Mouse (Mus musculus): ENCODE measurements around the gene Chpt1.
"Not testable (repeated sequence)": the region's sequence is repeated elsewhere in the genome, so short reads cannot be mapped to it uniquely, and the experiment has no call there.

Gene Chpt1

GRCm38 (mm10) chr10:88496864-88497564 lies 6.9 kb downstream of the Chpt1 start:
- in situ Hi-C loops (cut with MboI; ENCODE audit: unreplicated experiment in 2 of 2), result no loop called here

GRCm38 (mm10) chr10:88494959-88495587 lies 8.8 kb downstream of the Chpt1 start:
- in situ Hi-C loops (cut with MboI; ENCODE audit: unreplicated experiment in 2 of 2), result loop anchor here in 1 of 2 experiments (5.0 kb wide), 1 partner anchor 53 kb away; no protein-coding TSS in a partner anchor

- in situ Hi-C loops (cut with MboI; ENCODE audit: unreplicated experiment in 2 of 2), result loop anchor here in 1 of 2 experiments (5.0 kb wide), 1 partner anchor 50 kb away; no protein-coding TSS in a partner anchor
Measured at GRCm38 (mm10) chr10:88492658-88493057, 11.2 kb downstream of the Chpt1 start.

DNA sequence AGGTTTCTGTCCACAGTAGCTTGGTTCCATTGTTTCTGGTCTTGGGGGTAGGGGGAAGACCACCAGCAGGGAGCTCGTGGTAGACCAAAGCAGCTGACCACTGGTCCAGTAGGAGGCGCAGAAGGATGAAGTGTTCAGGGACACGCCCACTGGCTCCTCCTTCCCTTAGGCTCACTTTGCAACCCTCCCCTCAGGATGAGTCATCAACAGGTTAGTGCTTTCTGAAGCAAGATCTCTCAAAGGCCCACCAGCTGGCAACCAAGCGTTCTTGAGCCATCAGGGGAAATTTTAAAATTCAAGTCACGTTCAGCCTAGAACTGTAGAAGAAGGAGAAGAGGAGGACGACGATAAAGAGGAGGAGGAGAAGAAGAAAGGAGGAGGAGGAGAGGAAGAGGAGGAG lies 12.2 kb downstream of the Chpt1 start:
- in situ Hi-C loops (cut with MboI; ENCODE audit: unreplicated experiment in 2 of 2), result loop anchor here in 1 of 2 experiments (5.0 kb wide), 1 partner anchor 49 kb away; no protein-coding TSS in a partner anchor

DNA sequence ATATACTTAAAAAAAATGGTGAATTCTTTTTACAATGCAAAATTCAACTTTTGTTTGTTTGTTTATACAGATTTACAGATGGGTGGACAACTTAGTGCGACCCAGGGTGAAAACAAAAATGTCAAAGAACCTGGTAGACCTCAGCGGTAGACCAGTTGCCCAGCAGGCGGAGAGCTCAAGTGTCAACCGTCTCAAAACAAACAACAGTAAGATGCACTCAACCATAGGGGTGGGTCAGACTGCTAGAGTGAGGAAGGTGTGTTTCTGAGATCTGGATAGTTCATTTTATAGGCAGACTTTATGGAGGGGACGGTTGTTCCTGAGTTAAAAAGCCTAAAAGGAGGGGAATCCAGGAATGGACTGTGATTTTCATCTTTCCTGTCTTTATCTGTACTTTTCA lies 15.2 kb downstream of the Chpt1 start:
- in situ Hi-C loops (cut with MboI; ENCODE audit: unreplicated experiment in 2 of 2), result no loop called here

DNA sequence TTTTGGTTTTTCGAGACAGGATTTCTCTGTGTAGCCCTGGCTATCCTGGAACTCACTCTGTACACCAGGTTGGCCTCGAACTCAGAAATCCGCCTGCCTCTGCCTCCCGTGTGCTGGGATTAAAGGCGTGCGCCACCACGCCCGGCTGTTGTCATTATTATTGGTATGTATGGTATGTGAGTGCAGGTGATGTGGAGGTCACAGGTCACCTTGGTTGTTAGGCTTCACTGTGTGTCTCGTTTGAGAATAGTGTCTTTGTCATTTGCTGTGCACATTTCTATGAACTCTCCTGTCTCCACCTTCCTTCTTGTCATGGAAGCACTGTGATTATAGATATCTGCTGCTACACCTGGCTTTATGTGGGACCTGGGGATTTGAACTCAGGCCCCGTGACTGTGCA lies 21.0 kb downstream of the Chpt1 start:
- in situ Hi-C loops (cut with MboI; ENCODE audit: unreplicated experiment in 2 of 2), result not testable (repeated sequence)

GRCm38 (mm10) chr10:88460122-88460820 lies 43.6 kb downstream of the Chpt1 start:
- in situ Hi-C loops (cut with MboI; ENCODE audit: unreplicated experiment in 2 of 2), result no loop called here

DNA sequence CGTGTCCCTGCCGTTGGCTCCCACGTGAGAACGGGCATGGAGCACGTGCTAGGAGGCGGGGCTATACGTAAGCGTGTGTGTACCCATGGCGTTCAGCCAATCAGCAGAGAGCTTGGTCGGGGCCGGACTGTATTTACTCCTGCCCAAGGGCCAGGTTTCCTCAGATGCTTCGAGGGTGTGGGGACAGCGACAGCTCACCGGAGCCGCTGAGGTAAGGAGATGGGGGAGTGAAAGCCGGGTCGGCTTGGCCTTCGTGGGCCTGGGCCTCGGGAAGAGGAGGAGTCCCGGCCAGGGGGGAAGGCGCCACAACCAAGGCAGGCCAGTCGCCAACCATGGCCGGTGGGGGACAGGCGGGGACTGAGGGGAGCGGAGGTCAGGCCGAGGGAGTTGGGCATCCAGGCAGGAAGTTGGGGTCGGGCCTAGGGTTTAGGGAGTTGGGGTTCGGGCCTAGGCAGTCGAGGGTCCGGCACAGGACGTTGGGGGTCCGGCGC lies 44.3 kb downstream of the Chpt1 start, which contains the start of gene Sycp3:
Sycp3 (plus strand) TSS at position 68 of the 491 bp plus-strand sequence.
- in situ Hi-C loops (cut with MboI; ENCODE audit: unreplicated experiment in 2 of 2), result no loop called here

DNA sequence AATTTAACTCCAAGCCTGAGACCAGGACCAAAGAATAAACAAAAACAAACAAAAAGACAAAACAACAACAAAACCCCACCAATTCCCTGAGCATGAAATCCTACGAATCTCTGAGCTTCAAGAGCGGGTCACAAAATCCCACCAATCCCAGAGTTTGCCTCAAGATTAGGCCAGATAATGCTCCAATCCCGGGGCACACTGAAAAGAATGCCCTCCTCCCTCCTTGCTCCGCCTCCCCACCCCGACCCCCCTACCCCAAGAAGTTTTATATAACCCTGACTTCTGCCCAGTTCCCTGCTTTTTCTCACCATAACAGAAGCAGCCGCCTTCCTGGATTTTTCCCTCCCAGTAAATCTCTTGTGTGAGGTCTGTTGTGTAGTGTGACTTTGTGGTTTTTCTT lies 46.1 kb downstream of the Chpt1 start:
- in situ Hi-C loops (cut with MboI; ENCODE audit: unreplicated experiment in 2 of 2), result no loop called here

- in situ Hi-C loops (cut with MboI; ENCODE audit: unreplicated experiment in 2 of 2), result no loop called here
Measured at GRCm38 (mm10) chr10:88451990-88452389, 51.9 kb downstream of the Chpt1 start.

DNA sequence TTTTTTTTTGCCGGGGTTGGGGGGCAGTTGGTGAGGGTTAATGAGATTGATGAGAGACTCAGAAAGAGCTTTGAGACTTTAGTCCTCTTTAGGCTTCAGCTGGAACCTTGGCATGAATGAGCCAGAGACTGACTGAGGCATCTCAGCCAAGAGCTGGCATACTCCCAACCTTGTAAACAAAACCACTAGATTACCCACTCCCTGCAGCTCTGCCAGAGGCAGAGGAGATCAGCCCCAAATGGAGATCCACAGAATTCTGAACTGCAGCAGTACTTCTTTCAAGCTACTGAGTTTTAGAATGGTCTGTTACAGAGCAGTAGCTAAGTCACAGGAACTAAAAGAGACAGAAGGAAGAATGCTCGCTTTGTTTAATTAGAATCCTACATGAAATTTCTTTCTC lies 52.7 kb downstream of the Chpt1 start:
- in situ Hi-C loops (cut with MboI; ENCODE audit: unreplicated experiment in 2 of 2), result no loop called here

DNA sequence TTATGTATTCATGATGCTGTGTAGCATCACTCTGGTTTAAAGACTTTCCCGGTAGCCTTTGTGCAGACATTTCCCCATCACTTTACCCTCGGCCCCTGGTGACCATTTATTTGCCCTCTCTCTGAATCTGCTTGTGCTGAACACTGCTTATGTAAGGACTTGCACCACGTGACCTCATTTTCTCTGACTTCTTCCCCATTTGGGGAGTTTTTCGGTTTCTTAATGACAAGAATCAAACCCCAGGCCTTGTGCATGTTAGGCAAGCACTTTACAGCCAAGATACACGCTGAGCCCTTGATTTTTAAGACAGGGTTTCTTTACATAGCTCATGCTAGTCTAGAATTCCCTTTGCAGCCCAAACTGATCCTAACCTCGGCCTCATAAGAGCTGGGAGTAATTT lies 62.6 kb downstream of the Chpt1 start:
- in situ Hi-C loops (cut with MboI; ENCODE audit: unreplicated experiment in 2 of 2), result loop anchor here in 1 of 2 experiments (5.0 kb wide), 1 partner anchor 51 kb away; no protein-coding TSS in a partner anchor

GRCm38 (mm10) chr10:88427998-88428397 lies 75.9 kb downstream of the Chpt1 start:
- in situ Hi-C loops (cut with MboI; ENCODE audit: unreplicated experiment in 2 of 2), result loop anchor here (5.0 to 10.0 kb wide), 6 partner anchors 46 to 307 kb away; partner anchors contain the start of genes Arl1 (in 1 of the 2), Dram1 (in 1 of the 2) and Gnptab (in 1 of the 2)

- in situ Hi-C loops (cut with MboI; ENCODE audit: unreplicated experiment in 2 of 2), result loop anchor here (5.0 to 10.0 kb wide), 6 partner anchors 45 to 308 kb away; partner anchors contain the start of genes Arl1 (in 1 of the 2), Dram1 (in 1 of the 2) and Gnptab (in 1 of the 2)
Measured at GRCm38 (mm10) chr10:88426896-88427295, 77.0 kb downstream of the Chpt1 start.

DNA sequence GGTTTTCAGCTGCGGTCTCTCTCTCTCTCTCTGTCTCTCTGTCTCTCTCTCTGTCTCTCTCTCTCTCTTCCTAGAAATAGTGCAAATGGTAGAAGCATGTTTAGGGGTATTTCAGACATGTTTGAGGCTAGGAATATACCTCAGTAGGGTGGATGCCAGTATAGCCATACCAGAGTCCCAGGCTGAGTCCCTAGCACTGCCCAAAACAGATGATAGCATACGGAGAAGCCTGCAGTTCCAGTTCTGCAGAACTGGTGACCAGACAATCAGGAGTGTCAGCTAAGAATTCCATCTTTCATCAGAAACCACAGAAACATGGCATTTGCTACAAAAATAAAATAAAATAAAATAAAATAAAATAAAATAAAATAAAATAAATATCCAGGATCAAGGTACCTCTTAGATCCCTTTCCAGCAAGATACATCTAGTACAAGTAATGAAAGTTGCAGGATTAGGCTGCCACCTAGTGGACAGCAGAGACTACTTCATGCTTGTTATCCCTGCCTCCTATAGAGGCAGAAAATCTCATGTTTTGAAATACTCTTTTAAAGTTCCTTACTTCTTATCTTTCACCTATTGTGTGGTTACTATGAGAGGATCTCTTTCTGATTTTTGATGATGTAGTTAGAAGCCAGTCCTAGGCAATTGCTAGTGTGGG lies 77.6 kb downstream of the Chpt1 start:
- in situ Hi-C loops (cut with MboI; ENCODE audit: unreplicated experiment in 2 of 2), result loop anchor here (5.0 to 10.0 kb wide), 6 partner anchors 44 to 309 kb away; partner anchors contain the start of genes Arl1 (in 1 of the 2), Dram1 (in 1 of the 2) and Gnptab (in 1 of the 2)

DNA sequence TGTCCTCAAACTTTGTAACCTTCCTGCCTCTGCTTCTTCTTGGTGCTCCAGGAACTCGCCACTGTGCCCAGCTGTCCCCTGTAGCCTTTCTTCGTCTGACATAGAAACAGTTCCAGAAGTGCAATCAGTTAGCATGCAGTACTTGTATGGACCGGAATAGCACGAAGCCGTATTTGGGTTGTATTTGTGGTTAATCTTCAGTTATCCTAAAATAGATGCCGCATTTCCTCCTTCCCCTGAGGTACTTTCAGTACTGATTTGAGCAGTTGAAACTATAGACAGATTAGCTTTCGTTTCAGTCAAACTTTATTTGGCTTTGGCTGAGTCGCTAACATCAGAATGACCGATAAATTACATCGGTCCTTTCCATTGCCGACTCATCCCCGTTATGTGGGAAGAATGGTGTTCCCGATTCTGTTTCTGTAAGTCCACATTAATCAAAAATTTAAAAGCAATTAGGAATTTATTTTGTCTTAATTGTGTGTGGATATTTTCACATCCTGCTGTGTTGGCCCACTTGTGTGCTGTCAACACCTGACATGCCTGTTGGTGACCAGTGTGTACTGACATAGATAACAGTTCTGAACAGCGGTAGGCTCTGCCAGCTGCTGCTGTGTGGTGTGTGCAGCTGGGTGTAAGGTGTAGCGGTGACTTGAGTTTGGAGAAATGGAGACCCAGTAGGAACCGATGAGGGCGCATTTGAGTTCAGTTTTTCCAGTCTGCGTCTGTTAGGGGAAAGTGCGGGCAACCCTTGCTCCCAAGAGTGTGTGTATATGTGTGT lies 83.0 kb downstream of the Chpt1 start:
- in situ Hi-C loops (cut with MboI; ENCODE audit: unreplicated experiment in 2 of 2), result loop anchor here (10.0 to 25.0 kb wide), 5 partner anchors 314 to 1709 kb away; partner anchors contain the start of genes Arl1 (in 1 of the 2), Gas2l3 (in 1 of the 2), Hsp90b1 (in 1 of the 2) and Ttc41 (in 1 of the 2)

DNA sequence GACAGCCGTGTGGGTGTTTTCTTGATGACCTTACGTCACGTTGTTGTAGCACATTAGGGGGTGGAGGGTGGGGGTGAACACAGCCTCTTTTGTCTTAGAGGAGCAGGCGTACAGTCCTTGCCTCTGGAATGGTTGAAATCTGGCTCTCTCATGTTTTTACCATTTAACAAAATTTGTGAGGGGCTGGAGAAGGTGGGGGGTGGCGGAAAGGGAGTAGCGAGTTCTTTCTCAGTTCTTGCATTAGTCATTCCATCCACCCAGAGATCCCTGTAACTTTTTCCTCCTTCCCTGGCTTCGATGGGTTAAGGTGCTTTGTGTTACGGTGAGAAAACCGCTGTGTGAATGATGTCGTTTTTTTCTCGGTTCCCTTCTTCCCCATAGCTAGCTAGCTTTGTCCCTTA lies 83.7 kb downstream of the Chpt1 start:
- in situ Hi-C loops (cut with MboI; ENCODE audit: unreplicated experiment in 2 of 2), result loop anchor here (10.0 to 25.0 kb wide), 5 partner anchors 315 to 1708 kb away; partner anchors contain the start of genes Arl1 (in 1 of the 2), Gas2l3 (in 1 of the 2), Hsp90b1 (in 1 of the 2) and Ttc41 (in 1 of the 2)

- in situ Hi-C loops (cut with MboI; ENCODE audit: unreplicated experiment in 2 of 2), result loop anchor here (25.0 kb wide), 4 partner anchors 1020 to 1705 kb away; partner anchors contain the start of genes Gas2l3 (in 1 of the 2), Hsp90b1 (in 1 of the 2) and Ttc41 (in 1 of the 2)
Measured at GRCm38 (mm10) chr10:88417686-88418085, 86.2 kb downstream of the Chpt1 start.
